Mouse (Mus musculus): ENCODE results near the gene Ckap5.
"Not testable (repeated sequence)": the region's sequence is repeated elsewhere in the genome, so short reads cannot be mapped to it uniquely, and the experiment has no call there.

Gene Ckap5

GRCm38 (mm10) chr2:91526294-91527146 is at the start of gene Ckap5:
Ckap5 (plus strand) TSS chr2:91526762.
- DNase-seq (ENCODE audit: low read depth, low spot score): peak; percentile 96

GRCm38 (mm10) chr2:91476841-91477240 is 49.7 kb upstream of the Ckap5 start:
- DNase-seq (ENCODE audit: low read depth, low spot score): peak; percentile 85

- DNase-seq (ENCODE audit: low read depth, low spot score): no peak
Observed at GRCm38 (mm10) chr2:91480399-91480801, 46.2 kb upstream of the Ckap5 start.

- peak; percentile 56 for DNase-seq (ENCODE audit: low read depth, low spot score)
Observed at GRCm38 (mm10) chr2:91480805-91481514, 45.6 kb upstream of the Ckap5 start.

- DNase-seq (ENCODE audit: low read depth, low spot score): no peak
Observed at GRCm38 (mm10) chr2:91484698-91485097, 41.9 kb upstream of the Ckap5 start.

GRCm38 (mm10) chr2:91485256-91485655 is 41.3 kb upstream of the Ckap5 start:
- no peak for DNase-seq (ENCODE audit: low read depth, low spot score)

- DNase-seq (ENCODE audit: low read depth, low spot score): not testable (repeated sequence)
Observed at GRCm38 (mm10) chr2:91487295-91487694, 39.3 kb upstream of the Ckap5 start.

- no peak for DNase-seq (ENCODE audit: low read depth, low spot score)
Observed at GRCm38 (mm10) chr2:91492071-91492635, 34.4 kb upstream of the Ckap5 start.

- DNase-seq (ENCODE audit: low read depth, low spot score): no peak
Observed at GRCm38 (mm10) chr2:91493981-91494380, 32.6 kb upstream of the Ckap5 start.

GRCm38 (mm10) chr2:91498093-91498719 is 28.4 kb upstream of the Ckap5 start:
- DNase-seq (ENCODE audit: low read depth, low spot score): no peak

- DNase-seq (ENCODE audit: low read depth, low spot score): no peak
Observed at GRCm38 (mm10) chr2:91508076-91508475, 18.5 kb upstream of the Ckap5 start.

- DNase-seq (ENCODE audit: low read depth, low spot score): no peak
Observed at GRCm38 (mm10) chr2:91517186-91517585, 9.4 kb upstream of the Ckap5 start.

- DNase-seq (ENCODE audit: low read depth, low spot score): peak; percentile 77
Observed at GRCm38 (mm10) chr2:91527147-91527486, 555 bp downstream of the Ckap5 start.

- DNase-seq (ENCODE audit: low read depth, low spot score): no peak
Observed at GRCm38 (mm10) chr2:91537588-91538205, 11.1 kb downstream of the Ckap5 start.

GRCm38 (mm10) chr2:91568125-91568524 is 41.6 kb downstream of the Ckap5 start:
- no peak for DNase-seq (ENCODE audit: low read depth, low spot score)

GRCm38 (mm10) chr2:91580894-91581293 is 54.3 kb downstream of the Ckap5 start:
- DNase-seq (ENCODE audit: low read depth, low spot score): no peak

- no peak for DNase-seq (ENCODE audit: low read depth, low spot score)
Observed at GRCm38 (mm10) chr2:91586242-91586641, 59.7 kb downstream of the Ckap5 start.

GRCm38 (mm10) chr2:91600475-91600874 is 73.9 kb downstream of the Ckap5 start:
- DNase-seq (ENCODE audit: low read depth, low spot score): no peak

- DNase-seq (ENCODE audit: low read depth, low spot score): peak; percentile 33
Observed at GRCm38 (mm10) chr2:91602389-91602788, 75.8 kb downstream of the Ckap5 start.

GRCm38 (mm10) chr2:91609370-91609769 is 82.8 kb downstream of the Ckap5 start:
- DNase-seq (ENCODE audit: low read depth, low spot score): not testable (repeated sequence)

- DNase-seq (ENCODE audit: low read depth, low spot score): no peak
Observed at GRCm38 (mm10) chr2:91622356-91622755, 95.8 kb downstream of the Ckap5 start.

GRCm38 (mm10) chr2:91623366-91623765 is 96.8 kb downstream of the Ckap5 start:
- DNase-seq (ENCODE audit: low read depth, low spot score): not testable (repeated sequence)
